Mouse (Mus musculus) kidney, embryonic 14.5 days (tissue): ENCODE data around the gene Pde4b. TPM values are rescaled to one million over a fixed set of nuclear protein-coding genes. Genes with fewer than 3 reads are reported as not detected.

Experiments used
- polyA plus RNA-seq: library from polyadenylated mRNA; unstranded; fragments of >200 nt; fragmentation: Nextera tagmentation; extraction: Ambion mirVana; gene quantifications from 2 replicates; pipeline ENCODE4 v1.2.1, GENCODE M21; 2014

Pde4b gene
- polyA plus RNA-seq, 1 experiment from 2014 or later = 10.4 TPM

Other genes with a start within 250 kb of the Pde4b start
- not detected in 2 replicates for gene B020004J07Rik, start 243.5 kb upstream of the Pde4b start, polyA plus RNA-seq
- gene C130073F10Rik, start 193.8 kb upstream of the Pde4b start, polyA plus RNA-seq = not detected in 2 replicates
- not detected in 2 replicates for gene Gm12800, start 178.4 kb upstream of the Pde4b start, polyA plus RNA-seq
- not detected in 2 replicates for gene Gm12794, start 147.1 kb upstream of the Pde4b start, polyA plus RNA-seq
- gene Gm12790, start 106.5 kb upstream of the Pde4b start, polyA plus RNA-seq = not detected in 2 replicates
- not detected in 2 replicates for gene Gm12789, start 100.9 kb upstream of the Pde4b start, polyA plus RNA-seq